Mouse (Mus musculus) intestine, embryonic 16.5 days (tissue): ENCODE data around the gene Ccdc51. TPM values are rescaled to one million over a fixed set of nuclear protein-coding genes. Genes with fewer than 3 reads are reported as not detected.
A peak's percentile ranks its signal among the peaks of the same experiment; 100 is the strongest.

Experiments
- ATAC-seq: fragments of 200-750 bp; cut with Nextera tagmentation; 2 replicates; pipeline ENCODE4 v1.8.0; 2017; ENCODE audit warnings: moderate TSS enrichment, moderate library complexity
- H3K27ac ChIP-seq: fragments of 300-500 bp; sonication (generic); 2 replicates; pipeline ENCODE4 v1.5.1; 2014; ENCODE audit warnings: mild to moderate bottlenecking, low read length
- H3K27me3 ChIP-seq: fragments of 300-500 bp; sonication (generic); replicated peaks from 2 replicates; pipeline ENCODE4 v1.6.1; 2014; ENCODE audit warnings: low read length, control low read depth, mixed read lengths; ENCODE audit not compliant: control insufficient read depth, insufficient read depth
- H3K36me3 ChIP-seq: fragments of 300-500 bp; sonication (generic); 2 replicates; pipeline ENCODE4 v1.6.1; 2014; ENCODE audit warnings: low read length, control low read depth; ENCODE audit not compliant: control insufficient read depth, insufficient read depth
- H3K4me1 ChIP-seq: fragments of 300-500 bp; sonication (generic); 2 replicates; pipeline ENCODE4 v1.6.1; 2014; ENCODE audit warnings: low read length, control low read depth, mixed read lengths; ENCODE audit not compliant: control insufficient read depth, insufficient read depth
- H3K4me2 ChIP-seq: fragments of 300-500 bp; sonication (generic); 2 replicates; pipeline ENCODE4 v1.6.1; 2014; ENCODE audit warnings: low read depth, low read length, control low read depth
- H3K4me3 ChIP-seq: fragments of 300-500 bp; sonication (generic); 2 replicates; pipeline ENCODE4 v1.5.1; 2014; ENCODE audit warnings: mild to moderate bottlenecking, low read length
- H3K9ac ChIP-seq: fragments of 300-500 bp; sonication (generic); 2 replicates; pipeline ENCODE4 v1.6.1; 2014; ENCODE audit warnings: low read depth, low read length
- H3K9me3 ChIP-seq: fragments of 300-500 bp; sonication (generic); 2 replicates; pipeline ENCODE4 v1.6.1; 2016; ENCODE audit warnings: low read length, control low read depth; ENCODE audit not compliant: control insufficient read depth
- WGBS: fragments of 180-500 bp; shearing (Covaris S2); extraction: QIAGEN DNeasy Blood & Tissue Kit; methylation state at CpG from one replicate; pipeline ENCODE4 v1.1.7; 2014; 5-methylcytosine and 5-hydroxymethylcytosine counted together
- polyA plus RNA-seq: library from polyadenylated mRNA; unstranded; fragments of >200 nt; fragmentation: Nextera tagmentation; extraction: Ambion mirVana; gene quantifications from 2 replicates; pipeline ENCODE4 v1.2.1, GENCODE M21; 2015

Gene Ccdc51
- polyA plus RNA-seq, 1 experiment from 2014 or later = 20.2 TPM

DNA sequence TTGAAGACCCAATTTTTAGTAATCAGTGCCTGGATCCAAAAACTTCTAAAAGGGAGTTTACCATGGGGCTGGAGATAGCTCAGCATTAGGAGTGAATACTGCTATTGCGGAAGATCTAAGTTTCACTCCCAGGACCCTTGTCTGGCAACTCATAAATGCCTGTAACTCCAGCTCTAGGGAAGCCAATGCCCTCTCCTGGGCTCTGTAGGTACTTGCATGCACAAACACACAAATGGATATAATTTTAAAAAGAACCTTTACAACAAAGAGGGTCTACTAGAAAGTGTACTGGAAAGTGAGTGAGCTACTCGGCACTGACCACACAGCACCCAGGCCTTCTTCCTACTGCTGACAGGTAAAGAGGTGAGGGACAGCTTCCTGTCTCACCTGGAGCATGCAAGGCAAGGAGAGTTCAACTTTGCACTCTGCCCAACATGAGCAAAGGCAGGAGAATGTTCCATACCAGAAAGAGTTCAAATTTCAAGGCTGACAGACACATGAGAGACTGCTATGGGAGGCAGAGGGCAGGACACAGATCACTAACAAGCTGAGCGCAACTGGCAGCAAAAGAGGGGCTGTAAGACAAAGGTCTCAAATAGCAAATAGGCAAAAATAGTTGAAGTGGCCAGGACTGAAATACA is 14.1 kb upstream of the Ccdc51 start:
- Histone ChIP-seq H3K27me3 (no peaks in the 10 kb centered on the region), H3K27ac (no peak overlapping the region), H3K4me1 (peaks cover 7% of the 10 kb centered on the region), H3K9ac (no peak overlapping the region), H3K9me3 (no peaks in the 10 kb centered on the region), H3K4me3 (no peak overlapping the region), H3K4me2 (no peak overlapping the region), H3K36me3 (peaks cover 21% of the 10 kb centered on the region)
- WGBS = 91% methylated on average over 3 of the region's 3 CpGs
- no peak for ATAC-seq

DNA sequence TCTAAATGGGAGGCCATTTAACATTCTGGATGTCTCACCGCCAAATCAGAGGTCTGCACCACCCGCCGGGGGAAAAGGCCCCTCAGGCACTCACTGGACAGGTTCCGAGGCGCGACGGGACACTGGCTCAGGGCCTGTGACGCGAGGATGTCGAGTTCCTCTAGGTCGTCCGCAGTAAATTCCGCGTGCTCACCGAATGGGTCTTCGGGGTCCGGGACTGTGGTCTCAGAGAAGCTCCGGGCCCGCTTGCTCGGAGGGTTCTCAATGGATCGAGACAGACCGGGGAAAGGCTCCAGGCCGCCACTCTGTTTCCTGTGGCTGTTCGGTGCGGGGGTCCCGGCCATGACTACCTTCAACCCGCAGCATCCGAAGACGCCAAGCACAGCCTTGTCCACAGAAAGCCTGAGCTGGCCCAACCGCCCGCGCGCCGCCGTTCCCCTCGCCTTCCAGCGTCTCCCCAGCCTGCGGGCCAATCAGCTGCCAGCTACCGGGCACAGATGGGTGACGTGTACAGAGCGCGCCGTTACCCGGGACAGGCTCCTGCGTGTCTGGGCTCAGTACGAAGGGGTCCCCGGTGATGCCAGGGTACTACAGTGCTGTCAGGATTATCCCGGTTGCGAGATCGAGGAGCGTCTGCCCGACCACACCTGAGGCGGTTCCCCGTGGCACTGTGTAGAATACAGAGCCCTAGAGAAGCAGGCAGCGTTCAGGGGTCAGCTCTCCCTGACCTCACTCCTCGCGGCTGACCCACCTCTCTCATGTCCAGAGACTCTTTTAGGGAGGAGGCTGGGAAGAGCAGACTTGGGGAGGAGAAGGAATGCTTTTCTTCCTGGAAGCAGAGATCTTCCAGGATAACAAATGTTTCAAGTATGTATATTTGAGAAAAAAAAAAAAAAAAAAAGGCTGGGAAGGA is 8.4 kb upstream of the Ccdc51 start, which contains the start of gene Atrip:
Atrip (minus strand) TSS at position 464 of the 913 bp plus-strand sequence.
- Histone ChIP-seq H3K4me2 (peak within 1 kb of the TSS; percentile 93), H3K4me1 (peaks cover 13% of the 10 kb centered on the region), H3K9me3 (no peaks in the 10 kb centered on the region), H3K27ac (peak within 1 kb of the TSS; percentile 59), H3K9ac (peak within 1 kb of the TSS; percentile 94), H3K4me3 (peak within 1 kb of the TSS; percentile 79), H3K27me3 (no peaks in the 10 kb centered on the region), H3K36me3 (peaks cover 7% of the 10 kb centered on the region; the same call in 1 of the 2 replicates)
- WGBS = under 1% methylated on average over 57 of the region's 57 CpGs
- peak; percentile 99 for ATAC-seq

DNA sequence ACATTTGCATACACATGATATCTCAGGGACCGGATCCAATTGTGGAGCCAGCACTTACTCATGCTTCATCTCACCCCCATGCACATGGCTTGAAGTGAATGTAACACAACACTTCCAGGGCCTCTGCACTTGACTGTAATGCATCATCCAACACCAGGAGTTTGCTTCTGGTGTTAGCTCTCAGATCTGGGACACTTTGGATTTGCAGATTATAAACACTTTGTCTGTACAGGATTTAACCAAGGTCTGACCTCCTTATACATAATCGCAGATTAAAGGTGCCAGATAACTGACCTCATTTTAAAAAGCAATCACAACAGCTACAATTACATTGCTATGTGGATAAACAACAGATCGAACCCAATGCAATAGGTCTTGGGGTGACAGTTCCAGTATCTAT is 1.8 kb upstream of the Ccdc51 start:
- H3K4me2 ChIP-seq = no peak overlapping the region; the same call in 1 of the 2 replicates
- no peaks in the 10 kb centered on the region for H3K36me3 ChIP-seq
- H3K9me3 ChIP-seq = no peaks in the 10 kb centered on the region
- no peak overlapping the region for H3K27ac ChIP-seq
- no peak for ATAC-seq
- 94% methylated on average over 3 of the region's 3 CpGs for WGBS
- H3K9ac ChIP-seq = no peak overlapping the region
- peaks cover 13% of the 10 kb centered on the region; the same call in 1 of the 2 replicates for H3K4me1 ChIP-seq
- H3K27me3 ChIP-seq = no peaks in the 10 kb centered on the region
- no peak overlapping the region for H3K4me3 ChIP-seq

DNA sequence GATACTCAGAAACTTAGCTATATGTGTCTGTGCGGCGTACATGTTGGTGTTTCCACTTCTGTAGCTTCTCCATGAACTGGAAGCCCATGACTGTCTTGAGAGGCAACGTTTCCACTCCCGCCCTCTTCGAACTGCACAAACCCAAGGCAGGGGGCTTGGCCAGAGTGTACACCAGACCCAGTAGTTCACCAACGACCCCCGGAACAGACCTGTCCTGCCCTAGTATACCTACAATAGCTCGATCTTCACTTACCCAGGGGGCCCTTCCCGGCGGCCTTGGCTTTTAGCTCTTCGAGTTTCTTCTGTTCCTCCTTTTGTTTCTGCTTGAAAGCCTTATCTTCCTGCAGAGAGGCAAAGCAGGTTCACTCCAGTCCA is 557 bp upstream of the Ccdc51 start:
- Histone ChIP-seq H3K4me2 (peak overlapping the region; percentile 71), H3K27ac (peak overlapping the region; percentile 84), H3K36me3 (no peaks in the 10 kb centered on the region), H3K9me3 (no peaks in the 10 kb centered on the region), H3K4me1 (peaks cover 13% of the 10 kb centered on the region; the same call in 1 of the 2 replicates), H3K27me3 (no peaks in the 10 kb centered on the region), H3K9ac (peak overlapping the region; percentile 83), H3K4me3 (peak overlapping the region; percentile 77)
- peak; percentile 16 for ATAC-seq
- 5% methylated on average over 11 of the region's 11 CpGs for WGBS

DNA sequence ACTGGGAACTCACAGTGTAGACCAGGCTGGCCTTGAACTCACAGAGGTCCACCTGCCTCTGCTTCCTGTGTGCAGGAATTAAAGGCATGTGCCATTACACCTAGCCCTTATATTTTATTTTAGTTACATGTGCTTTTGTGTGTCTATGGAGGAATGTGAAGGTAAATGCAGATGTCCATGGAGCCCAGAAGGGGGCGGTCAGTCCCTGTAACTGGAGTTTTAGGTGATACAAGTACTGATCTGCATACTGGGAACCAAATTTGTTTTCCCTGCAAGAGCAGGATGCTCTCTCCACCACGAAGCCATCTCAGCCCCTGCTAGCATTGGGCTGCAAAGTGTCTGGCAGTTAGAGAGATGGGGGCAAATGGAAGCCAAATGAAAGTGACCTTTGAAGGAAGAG is 2.6 kb downstream of the Ccdc51 start:
- H3K9ac ChIP-seq = no peak overlapping the region
- no peak for ATAC-seq

DNA sequence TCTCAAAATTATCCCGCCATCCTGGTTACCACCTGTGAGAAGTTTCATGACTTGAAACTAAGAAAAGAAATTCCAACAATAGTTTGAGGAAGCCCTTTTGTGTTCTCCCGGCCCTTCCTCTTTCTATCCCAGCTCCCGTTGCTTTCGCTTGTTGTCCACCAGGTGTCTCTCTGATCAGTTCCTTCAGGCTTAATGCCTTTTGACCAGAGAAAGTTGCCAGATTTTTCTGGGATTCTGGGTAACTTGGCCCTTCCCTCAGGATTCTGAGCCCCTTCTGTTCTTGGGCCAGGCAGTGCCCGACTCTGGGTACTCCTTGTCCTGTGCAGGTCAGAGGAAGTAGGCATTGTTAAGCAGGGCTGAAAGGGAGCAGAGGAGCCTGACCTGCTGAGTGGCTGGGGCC is 5.7 kb downstream of the Ccdc51 start:
- Histone ChIP-seq H3K36me3 (peaks cover 2% of the 10 kb centered on the region; the same call in 1 of the 2 replicates), H3K4me2 (no peak overlapping the region), H3K9ac (no peak overlapping the region), H3K27me3 (no peaks in the 10 kb centered on the region), H3K4me1 (peaks cover 4% of the 10 kb centered on the region; the same call in 1 of the 2 replicates), H3K4me3 (no peak overlapping the region), H3K9me3 (no peaks in the 10 kb centered on the region), H3K27ac (no peak overlapping the region)
- no peak for ATAC-seq
- WGBS = 19% methylated on average over 5 of the region's 5 CpGs

More for the DNA sequence above, 2.6 kb downstream of the Ccdc51 start:
- no peaks in the 10 kb centered on the region for H3K36me3 ChIP-seq
- H3K27ac ChIP-seq = no peak overlapping the region
- WGBS = 20% methylated on average over 2 of the region's 2 CpGs
- no peak overlapping the region for H3K4me2 ChIP-seq
- peaks cover 13% of the 10 kb centered on the region; the same call in 1 of the 2 replicates for H3K4me1 ChIP-seq
- H3K27me3 ChIP-seq = no peaks in the 10 kb centered on the region
- H3K4me3 ChIP-seq = no peak overlapping the region
- H3K9me3 ChIP-seq = no peaks in the 10 kb centered on the region

DNA sequence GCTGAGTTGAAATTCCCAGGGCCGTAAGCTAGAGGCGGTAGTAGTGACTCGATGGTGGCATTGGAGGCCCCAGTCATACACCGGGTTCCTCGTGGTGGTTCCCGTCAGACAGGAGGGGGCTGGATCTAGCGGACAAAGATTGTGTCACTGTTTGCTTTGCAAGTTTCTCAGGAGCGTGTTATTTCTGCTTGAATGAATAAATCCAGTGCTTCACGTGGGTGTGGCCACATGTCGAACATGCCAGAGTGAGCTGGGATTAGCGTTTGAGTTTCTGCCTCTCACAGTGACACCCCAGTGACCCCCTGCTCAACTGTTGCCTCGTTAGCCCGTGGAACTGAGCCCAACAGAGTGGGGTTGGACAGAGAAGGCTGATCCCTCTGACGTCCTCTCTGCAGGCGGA is 8.2 kb downstream of the Ccdc51 start:
- no peak overlapping the region for H3K9ac ChIP-seq

DNA sequence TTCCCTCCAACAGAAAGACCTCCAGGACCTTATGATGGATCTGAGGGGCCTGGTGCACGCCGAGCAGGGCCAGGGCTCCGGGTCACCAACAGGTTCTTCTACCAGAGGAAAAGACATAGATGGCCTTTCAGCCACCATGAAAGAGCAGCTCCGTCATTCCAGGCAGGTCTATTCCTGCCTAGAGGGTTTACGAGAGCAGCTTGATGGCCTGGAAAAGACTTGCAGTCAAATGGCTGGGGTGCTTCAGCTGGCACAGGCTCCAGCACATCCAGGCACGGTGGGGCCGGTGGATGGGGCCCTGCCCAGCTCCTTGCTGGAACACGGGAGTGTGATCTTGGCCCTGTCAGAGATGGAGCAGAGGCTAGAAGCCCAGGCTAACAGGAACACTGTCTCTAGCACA is 9.5 kb downstream of the Ccdc51 start:
- peaks cover 2% of the 10 kb centered on the region; the same call in 1 of the 2 replicates for H3K36me3 ChIP-seq
- H3K27ac ChIP-seq = no peak overlapping the region
- peaks cover 20% of the 10 kb centered on the region for H3K4me1 ChIP-seq
- no peaks in the 10 kb centered on the region for H3K27me3 ChIP-seq
- no peak overlapping the region for H3K4me2 ChIP-seq
- no peak for ATAC-seq
- H3K9me3 ChIP-seq = no peaks in the 10 kb centered on the region
- 89% methylated on average over 8 of the region's 8 CpGs for WGBS
- no peak overlapping the region for H3K9ac ChIP-seq
- H3K4me3 ChIP-seq = no peak overlapping the region

More for the DNA sequence above, 8.2 kb downstream of the Ccdc51 start:
- Histone ChIP-seq H3K4me3 (no peak overlapping the region), H3K4me2 (no peak overlapping the region), H3K27me3 (no peaks in the 10 kb centered on the region), H3K36me3 (peaks cover 2% of the 10 kb centered on the region; the same call in 1 of the 2 replicates), H3K9me3 (no peaks in the 10 kb centered on the region), H3K4me1 (peaks cover 13% of the 10 kb centered on the region), H3K27ac (no peak overlapping the region)
- ATAC-seq = no peak
- 62% methylated on average over 15 of the region's 15 CpGs for WGBS

DNA sequence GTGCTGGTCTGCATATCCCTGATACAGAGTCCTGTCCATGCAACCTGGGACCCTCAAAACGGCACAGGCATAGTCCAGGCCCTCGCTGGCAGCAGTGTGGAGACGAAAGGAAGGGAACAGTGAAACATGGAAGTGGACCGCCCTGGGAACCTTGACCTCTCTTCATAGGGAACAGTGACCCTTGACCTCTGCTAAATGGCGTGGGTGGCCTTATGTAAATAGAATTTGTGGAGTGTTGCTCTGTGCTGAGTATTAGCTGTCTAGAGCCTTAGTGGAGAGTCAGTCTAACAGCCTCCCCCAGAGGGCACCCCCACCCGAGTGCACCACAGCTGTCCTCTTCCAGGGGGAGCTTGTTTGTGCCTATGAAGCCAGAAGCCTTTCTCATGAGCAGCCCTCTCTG is 10.5 kb downstream of the Ccdc51 start:
- no peak for ATAC-seq
- Histone ChIP-seq H3K4me1 (peaks cover 30% of the 10 kb centered on the region), H3K9me3 (no peaks in the 10 kb centered on the region), H3K4me3 (no peak overlapping the region), H3K27ac (no peak overlapping the region), H3K27me3 (no peaks in the 10 kb centered on the region), H3K4me2 (no peak overlapping the region), H3K36me3 (peaks cover 2% of the 10 kb centered on the region; the same call in 1 of the 2 replicates), H3K9ac (no peak overlapping the region)
- whole genome bisulfite sequencing = 51% methylated on average over 6 of the region's 6 CpGs
